Mouse (Mus musculus) urinary bladder, postnatal 4 days (tissue): ENCODE results near the gene Hsd17b1.
"Not testable (repeated sequence)": the region's sequence is repeated elsewhere in the genome, so short reads cannot be mapped to it uniquely, and the experiment has no call there.

Experiments used
- DNase-seq, 2 experiments: peaks; one replicate each; pipeline ENCODE4 v3.0.0; 2021 to 2022; ENCODE audit warnings: low spot score in 2 of 2

The Hsd17b1 gene

GRCm38 (mm10) chr11:101085617-101086322, 7.6 kb downstream of the Hsd17b1 start:
- no peak for DNase-seq

- DNase-seq = no peak
Observed at GRCm38 (mm10) chr11:101086323-101086674, 8.1 kb downstream of the Hsd17b1 start.

DNA sequence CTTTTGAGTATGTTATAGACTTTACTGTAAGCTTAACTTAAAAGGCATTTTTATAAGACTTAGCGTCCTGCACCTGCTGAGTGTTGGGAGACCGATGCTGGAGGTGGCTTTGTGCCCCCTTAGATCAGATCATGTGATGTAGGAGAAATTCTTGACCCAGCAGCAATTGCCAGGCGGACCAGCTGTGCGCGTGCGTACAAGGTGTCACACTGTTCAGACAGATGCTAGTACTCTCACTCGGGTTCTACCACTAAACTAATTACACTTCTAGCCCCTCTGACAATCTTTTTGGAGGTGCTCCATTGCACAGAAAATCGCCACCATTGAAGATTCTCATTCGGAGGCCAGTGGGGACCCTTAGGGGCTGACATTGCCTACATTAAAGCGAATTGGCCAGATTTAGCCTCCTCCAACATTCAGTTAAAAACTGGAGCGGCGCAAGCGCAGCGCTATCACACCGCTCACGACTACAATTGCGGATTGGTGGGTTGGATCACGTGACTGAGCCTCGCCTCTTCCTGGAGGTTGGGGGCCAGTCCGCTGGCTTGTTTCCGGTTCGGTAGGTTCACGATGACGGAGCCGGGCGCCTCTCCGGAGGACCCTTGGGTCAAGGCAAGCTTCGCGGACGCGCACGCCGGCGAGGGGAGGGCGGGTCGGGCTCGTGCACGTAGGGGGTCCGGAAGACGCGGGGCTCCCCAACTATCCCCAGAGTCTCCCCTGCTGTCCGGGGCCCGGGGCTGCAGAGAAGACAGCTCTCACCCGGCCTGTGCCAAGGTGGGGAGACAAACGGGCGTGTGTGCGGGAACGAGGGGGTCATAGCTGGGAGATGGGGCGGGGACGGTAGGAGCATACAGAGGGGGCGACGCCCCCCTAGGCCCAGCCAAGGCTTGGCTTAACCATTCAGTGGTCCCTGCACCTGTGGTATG, 8.8 kb downstream of the Hsd17b1 start, which contains the start of gene Mlx:
Gene Mlx (plus strand): TSS at position 522 of the 926 bp plus-strand sequence.
- DNase-seq = peak; percentile 86 to 93

GRCm38 (mm10) chr11:101087682-101088055, 9.5 kb downstream of the Hsd17b1 start:
- no peak for DNase-seq

- no peak for DNase-seq
Observed at GRCm38 (mm10) chr11:101089931-101090330, 11.7 kb downstream of the Hsd17b1 start.

GRCm38 (mm10) chr11:101094930-101095313, 16.7 kb downstream of the Hsd17b1 start:
- no peak for DNase-seq

DNA sequence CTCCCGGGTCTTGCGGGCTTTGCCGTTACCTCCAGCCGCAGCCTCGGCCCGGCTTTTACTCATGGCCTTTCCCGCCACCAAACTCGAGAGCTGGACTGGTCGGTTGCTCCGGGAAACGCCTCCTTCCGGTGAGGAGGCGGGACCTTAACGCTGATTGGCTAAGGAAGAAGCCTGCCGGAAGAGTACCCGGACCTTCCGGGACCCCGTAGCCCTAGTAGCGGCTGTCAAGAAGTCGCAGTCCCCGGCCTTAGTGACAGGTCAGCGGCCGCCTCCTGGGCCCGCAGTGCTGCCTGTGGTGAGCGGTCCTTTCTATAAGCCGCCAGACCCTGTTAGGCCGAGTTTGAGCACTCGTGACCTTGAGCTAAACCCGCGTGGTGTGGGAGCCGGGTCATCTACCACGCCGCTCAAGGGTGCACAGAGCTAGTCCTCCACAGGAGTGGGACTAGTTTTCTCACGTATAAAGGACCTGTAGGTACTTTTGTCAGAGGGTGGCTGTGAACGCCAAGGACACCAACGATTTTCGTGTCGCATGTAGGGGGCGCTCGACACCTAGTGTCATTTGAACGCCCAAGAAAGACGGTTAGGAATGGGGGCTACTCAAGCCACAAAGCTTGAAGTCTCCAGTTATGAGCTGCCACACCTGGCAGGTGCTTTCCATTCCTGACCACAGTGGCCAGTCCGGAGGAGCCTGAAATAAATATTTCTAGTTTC, 17.3 kb downstream of the Hsd17b1 start, which contains the start of gene Psmc3ip:
Gene Psmc3ip (minus strand): TSS at position 123 of the 711 bp plus-strand sequence.
- peak; percentile 90 to 94 for DNase-seq

GRCm38 (mm10) chr11:101098231-101098630, 20.0 kb downstream of the Hsd17b1 start:
- no peak for DNase-seq

DNA sequence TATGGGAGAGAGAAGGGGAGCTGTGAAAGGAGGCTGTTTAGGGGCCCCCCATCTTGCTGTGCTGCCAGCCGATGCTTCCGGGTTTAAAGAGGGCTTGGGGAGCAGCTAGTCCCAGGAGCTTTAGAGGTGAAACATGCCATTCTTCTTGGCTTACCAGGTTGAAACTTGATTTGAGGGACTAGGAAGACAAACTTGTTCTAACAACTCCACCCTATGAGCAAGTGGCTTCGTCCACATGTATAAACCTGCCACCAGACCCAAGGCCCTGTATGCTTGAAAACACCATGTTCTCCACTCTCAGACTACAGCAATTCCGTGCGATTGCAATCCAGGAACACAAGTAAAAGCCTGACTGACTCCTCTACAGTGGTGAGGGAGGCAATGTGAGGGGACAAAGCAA, 24.8 kb downstream of the Hsd17b1 start:
- no peak for DNase-seq

DNA sequence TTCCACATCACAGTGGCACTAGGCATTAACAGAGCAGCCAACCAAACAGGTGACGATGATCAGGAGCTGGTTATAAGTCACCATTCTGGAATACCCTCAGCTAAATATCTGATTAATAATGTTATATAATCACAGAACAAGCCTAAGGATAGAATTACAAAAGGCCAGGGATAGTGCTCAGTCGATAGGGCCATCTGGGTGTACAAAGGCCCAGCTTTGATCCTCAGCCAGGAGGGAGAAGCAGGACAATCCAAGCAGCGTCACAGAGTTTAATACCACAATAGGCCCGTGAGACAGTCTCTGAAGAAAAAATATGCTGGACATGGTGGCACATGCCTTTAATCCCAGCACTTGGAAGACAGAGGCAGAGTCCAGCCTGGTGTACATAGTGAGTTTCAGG, 31.1 kb downstream of the Hsd17b1 start:
- no peak for DNase-seq

DNA sequence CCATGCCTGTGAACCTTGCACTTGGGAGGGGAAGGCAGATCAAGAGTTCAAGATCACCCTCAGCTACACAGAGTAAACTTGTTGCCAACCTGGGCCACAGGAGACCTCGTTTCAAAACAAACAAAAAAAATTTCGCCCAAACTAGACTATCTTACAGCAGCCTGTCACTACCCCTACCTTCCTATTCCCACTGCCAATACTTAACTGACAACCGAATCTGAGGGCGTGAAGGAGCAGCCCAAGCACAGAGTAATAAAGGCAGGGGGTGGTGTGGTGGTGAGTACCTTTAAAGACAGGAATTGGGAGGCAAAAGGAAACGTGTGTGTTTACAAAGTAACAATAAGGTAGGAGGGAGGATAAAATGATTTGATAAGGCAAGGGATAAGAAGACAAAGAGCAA, 32.5 kb downstream of the Hsd17b1 start:
- no peak for DNase-seq

- DNase-seq = no peak
Observed at GRCm38 (mm10) chr11:101111178-101111577, 33.0 kb downstream of the Hsd17b1 start.

- DNase-seq = no peak
Observed at GRCm38 (mm10) chr11:101112186-101112585, 34.0 kb downstream of the Hsd17b1 start.

DNA sequence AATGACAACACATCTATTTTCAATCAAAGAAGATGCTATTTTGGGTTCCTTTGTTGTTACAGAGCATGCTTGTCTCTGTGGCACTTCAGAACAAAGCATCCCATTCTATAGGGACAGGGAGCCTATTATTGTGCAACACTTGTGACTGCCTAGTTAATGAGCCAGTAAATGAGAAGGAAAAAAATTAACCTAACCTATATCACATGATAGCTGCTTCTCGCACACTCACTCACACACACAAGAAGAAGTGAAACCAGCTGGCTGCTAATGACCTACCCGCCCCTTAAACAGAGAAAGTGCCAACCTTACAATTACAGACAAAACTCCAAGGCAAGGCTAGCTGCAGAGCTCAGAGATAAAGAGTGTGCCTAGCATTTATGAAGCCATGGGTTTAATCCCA, 37.4 kb downstream of the Hsd17b1 start:
- no peak for DNase-seq

- no peak for DNase-seq
Observed at GRCm38 (mm10) chr11:101118105-101118504, 39.9 kb downstream of the Hsd17b1 start.

DNA sequence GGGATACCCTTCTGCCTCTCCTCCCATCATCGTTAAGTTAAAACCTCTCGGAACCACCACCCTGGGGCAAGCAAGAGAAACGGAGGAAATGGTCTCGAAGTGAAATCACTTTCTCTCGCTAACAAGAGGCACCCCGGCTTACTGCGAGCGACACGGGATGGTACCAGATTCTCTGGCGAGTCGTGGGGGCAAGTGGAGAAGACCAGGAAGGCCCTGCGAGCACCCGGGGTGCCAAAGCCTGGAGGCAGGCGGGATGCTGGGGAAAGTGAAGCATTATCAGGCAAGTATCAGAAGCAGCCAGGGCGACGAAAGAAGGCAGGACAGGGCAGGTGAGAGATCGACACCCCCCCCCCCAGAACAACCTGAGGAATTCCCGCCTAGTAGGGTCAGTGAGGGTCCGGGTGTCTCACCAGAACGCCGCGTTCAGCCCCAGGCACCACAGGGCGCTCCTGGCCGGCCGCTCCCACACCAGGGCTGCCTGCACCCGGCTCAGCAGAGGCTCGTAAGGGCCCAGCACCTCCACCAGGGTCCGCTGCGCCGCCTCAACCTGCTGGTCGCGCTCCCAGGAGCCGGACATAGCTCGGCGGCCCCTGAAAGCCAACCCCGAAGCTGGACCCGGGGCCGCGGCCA, 41.0 kb downstream of the Hsd17b1 start:
- no peak for DNase-seq

GRCm38 (mm10) chr11:101119761-101120544, 41.7 kb downstream of the Hsd17b1 start, which contains the start of the genes Retreg3 and Tubg1:
Gene Retreg3, minus strand, starts transcription at chr11:101119893.
Gene Tubg1, plus strand, starts transcription at chr11:101119938.
- peak; percentile 98 to 99 for DNase-seq

- no peak for DNase-seq
Observed at GRCm38 (mm10) chr11:101120545-101121188, 42.5 kb downstream of the Hsd17b1 start.

GRCm38 (mm10) chr11:101124494-101124893, 46.3 kb downstream of the Hsd17b1 start:
- not testable (repeated sequence) for DNase-seq

DNA sequence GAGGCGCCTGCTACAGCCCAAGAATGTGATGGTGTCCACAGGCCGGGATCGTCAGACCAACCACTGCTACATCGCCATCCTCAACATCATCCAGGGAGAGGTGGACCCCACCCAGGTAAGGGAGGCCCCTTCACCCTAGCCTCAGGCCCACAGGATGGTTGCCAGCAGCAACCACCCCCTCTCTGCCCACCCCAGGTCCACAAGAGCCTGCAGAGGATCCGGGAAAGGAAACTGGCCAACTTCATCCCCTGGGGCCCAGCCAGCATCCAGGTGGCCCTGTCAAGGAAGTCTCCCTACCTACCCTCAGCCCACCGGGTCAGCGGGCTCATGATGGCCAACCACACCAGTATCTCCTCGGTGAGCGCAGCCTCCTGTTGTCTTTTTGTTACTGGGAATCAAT, 46.8 kb downstream of the Hsd17b1 start:
- DNase-seq = not testable (repeated sequence)
